Mouse (Mus musculus) cerebellum, adult 2 months (tissue): ENCODE measurements around the gene 4921509C19Rik.

ENCODE experiments used
- CTCF ChIP-seq: fragments of 200-500 bp; IDR thresholded peaks from 2 replicates; pipeline ENCODE4 v1.5.1; 2011; ENCODE audit warnings: low read depth, mild to moderate bottlenecking, control low read depth, low read length, moderate library complexity, borderline replicate concordance; ENCODE audit not compliant: insufficient read depth
- POLR2A ChIP-seq: fragments of 200-500 bp; IDR thresholded peaks from 2 replicates; pipeline ENCODE4 v1.6.1; 2011; ENCODE audit warnings: low read length, control low read depth, borderline replicate concordance; ENCODE audit not compliant: insufficient read depth

DNA sequence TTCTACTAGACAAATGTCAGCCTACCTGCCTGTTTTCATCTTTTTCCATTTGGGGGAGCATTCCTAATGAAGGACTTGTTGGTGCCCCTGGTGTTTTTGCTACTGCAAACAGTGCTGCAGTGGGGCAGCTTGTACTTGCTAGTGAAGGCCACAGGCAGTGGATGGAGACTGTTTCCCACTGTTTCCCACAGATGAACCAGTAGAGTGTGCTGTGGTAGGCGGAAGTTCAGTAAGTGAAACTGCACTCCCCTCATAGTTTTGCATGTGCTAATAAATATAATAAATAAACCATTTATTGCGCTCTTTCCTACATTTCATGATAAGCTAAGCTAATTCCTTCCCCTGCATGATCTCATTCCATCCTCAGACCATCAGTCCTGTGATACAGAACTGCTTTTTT is 43.0 kb upstream of the 4921509C19Rik start:
- no peak for TF ChIP-seq POLR2A
- no peak for TF ChIP-seq CTCF
